ENCODE assay signal across 13 mouse cellular contexts in the genomic region with DNA sequence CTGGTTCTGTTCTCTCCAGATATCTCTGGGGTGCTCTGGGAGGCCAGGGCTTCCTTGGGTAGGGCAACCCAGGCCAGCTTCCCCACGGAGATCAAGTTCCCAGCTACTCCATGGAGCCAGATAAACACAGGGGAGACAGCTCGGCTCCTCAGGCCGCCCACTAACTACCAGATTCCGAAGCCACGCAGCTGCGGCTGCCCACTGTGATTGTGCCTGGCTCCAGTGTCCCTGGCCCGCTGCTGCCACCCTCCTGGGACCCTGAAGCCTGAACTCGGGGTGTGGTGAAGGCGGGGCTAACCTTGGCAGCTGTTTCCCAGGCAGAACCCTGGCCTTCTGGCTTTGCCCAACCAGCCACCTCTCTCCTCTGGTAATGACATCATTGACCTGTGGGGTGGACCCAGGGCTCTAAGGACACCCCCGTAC.
A peak's percentile ranks its signal among the peaks of the same experiment; 100 is the strongest.
DNase-seq lines count a peak whose midpoint lies in the region; ATAC-seq and TF ChIP-seq lines count a peak whose summit lies in the region.
"Had no signal": no experiment of that assay in that cellular context is flagged by ENCODE, and none has a peak within 500 bp of the region (broad histone marks: within the 10 kb centered on the region; RNA-seq: fewer than 3 reads in every experiment).

No protein-coding gene starts in this region.

- H3K36me3 ChIP-seq in intestine, embryonic 14.5 days (ENCODE audit: control insufficient read depth, insufficient read depth, low read length), result no peaks in the 10 kb centered on the region
- H3K36me3 ChIP-seq in intestine, postnatal 0 days (ENCODE audit: control insufficient read depth, insufficient read depth), result no peaks in the 10 kb centered on the region
- H3K36me3 ChIP-seq in limb, embryonic 13.5 days, result no peaks in the 10 kb centered on the region
- H3K36me3 ChIP-seq: lung, embryonic 15.5 days; midbrain, embryonic 12.5 days; neural tube, embryonic 12.5 days had no signal

- peaks cover 33% of the 10 kb centered on the region for H3K4me1 ChIP-seq in intestine, embryonic 14.5 days (replicated peaks; ENCODE audit: control insufficient read depth, insufficient read depth, low read length)
- H3K4me1 ChIP-seq in intestine, postnatal 0 days (replicated peaks; ENCODE audit: control insufficient read depth, insufficient read depth, low read length), result no peaks in the 10 kb centered on the region
- peaks cover 31% of the 10 kb centered on the region for H3K4me1 ChIP-seq in brown adipose tissue, adult 24 weeks (ENCODE audit: control insufficient read depth, insufficient read depth, insufficient read length, low read length)
- peaks cover 49% of the 10 kb centered on the region for H3K4me1 ChIP-seq in limb, embryonic 13.5 days

- H3K4me2 ChIP-seq in intestine, embryonic 14.5 days (ENCODE audit: low read length), result no peak overlapping the region
- H3K4me2 ChIP-seq in intestine, postnatal 0 days (replicated peaks; ENCODE audit: low read depth), result no peak overlapping the region
- no peak overlapping the region for H3K4me2 ChIP-seq in limb, embryonic 13.5 days (replicated peaks)
- H3K4me2 ChIP-seq: lung, embryonic 15.5 days; midbrain, embryonic 12.5 days; neural tube, embryonic 12.5 days had no signal

- no peak for DNase-seq in intestine, embryonic 14.5 days (ENCODE audit: low spot score)
- DNase-seq in Patski (ENCODE audit: low read depth, low spot score), result no peak
- no peak for DNase-seq in frontal cortex, postnatal 10 days (ENCODE audit: low spot score in 2 of 2)
- no peak for DNase-seq in gastrocnemius, adult 18-20 months (ENCODE audit: low spot score)
- DNase-seq: cerebellum, postnatal 14 days; right cerebral cortex, postnatal 14 days had no signal

- in situ Hi-C loops in Patski (cut with MboI; ENCODE audit: low pct_unique_long_range_greater_than_20kb), result no loop called here

- no peak overlapping the region for H3K9ac ChIP-seq in intestine, embryonic 14.5 days (ENCODE audit: low read length)
- H3K9ac ChIP-seq in intestine, postnatal 0 days (ENCODE audit: low read depth, low read length), result no peak overlapping the region
- H3K9ac ChIP-seq in limb, embryonic 13.5 days, result no peak overlapping the region
- H3K9ac ChIP-seq: lung, embryonic 15.5 days; midbrain, embryonic 12.5 days; neural tube, embryonic 12.5 days had no signal

- TF ChIP-seq CTCF in intestine, postnatal 0 days (IDR thresholded peaks at IDR 0.05; ENCODE audit: low read depth), result no peak
- no peak for TF ChIP-seq CTCF in Patski (IDR thresholded peaks at IDR 0.05)

- no peak for ATAC-seq in intestine, embryonic 14.5 days (replicated peaks; ENCODE audit: low FRiP score, low TSS enrichment, low read depth)
- no peak for ATAC-seq in intestine, postnatal 0 days
- peak; percentile 64 for ATAC-seq in Patski
- ATAC-seq in limb, embryonic 13.5 days (ENCODE audit: low FRiP score, low read depth), result peak; percentile 45; the same call in 1 of the 2 replicates
- ATAC-seq: hindbrain, postnatal 0 days had no signal

- peak overlapping the region; percentile 65; the same call in 1 of the 2 replicates for H3K27ac ChIP-seq in intestine, embryonic 14.5 days (ENCODE audit: low read depth)
- H3K27ac ChIP-seq in intestine, postnatal 0 days (ENCODE audit: low read depth, low read length), result no peak overlapping the region; the same call in 1 of the 2 replicates
- peak overlapping the region; percentile 41 for H3K27ac ChIP-seq in brown adipose tissue, adult 24 weeks (replicated peaks; ENCODE audit: low read depth, low read length)
- H3K27ac ChIP-seq in limb, embryonic 13.5 days, result peak overlapping the region; percentile 40; the same call in 1 of the 2 replicates
- H3K27ac ChIP-seq: hindbrain, postnatal 0 days; lung, embryonic 15.5 days; midbrain, embryonic 12.5 days; neural tube, embryonic 12.5 days had no signal

- no peaks in the 10 kb centered on the region for H3K9me3 ChIP-seq in intestine, embryonic 14.5 days (ENCODE audit: control insufficient read depth, low read length)
- no peaks in the 10 kb centered on the region for H3K9me3 ChIP-seq in intestine, postnatal 0 days (ENCODE audit: control insufficient read depth)
- H3K9me3 ChIP-seq in limb, embryonic 13.5 days, result no peaks in the 10 kb centered on the region
- H3K9me3 ChIP-seq: lung, embryonic 15.5 days; midbrain, embryonic 12.5 days; neural tube, embryonic 12.5 days had no signal

- H3K4me3 ChIP-seq in intestine, embryonic 14.5 days (ENCODE audit: low read depth, low read length), result no peak overlapping the region
- H3K4me3 ChIP-seq in intestine, postnatal 0 days (ENCODE audit: low read depth, low read length), result no peak overlapping the region
- no peak overlapping the region for H3K4me3 ChIP-seq in brown adipose tissue, adult 24 weeks (ENCODE audit: insufficient read depth, low read depth, low read length)
- no peak overlapping the region for H3K4me3 ChIP-seq in limb, embryonic 13.5 days
- H3K4me3 ChIP-seq: lung, embryonic 15.5 days; midbrain, embryonic 12.5 days; neural tube, embryonic 12.5 days had no signal

- no peaks in the 10 kb centered on the region for H3K27me3 ChIP-seq in intestine, embryonic 14.5 days (replicated peaks; ENCODE audit: control insufficient read depth, insufficient read depth, low read length)
- no peaks in the 10 kb centered on the region for H3K27me3 ChIP-seq in intestine, postnatal 0 days (replicated peaks; ENCODE audit: control insufficient read depth, insufficient read depth, low read length)
- no peaks in the 10 kb centered on the region for H3K27me3 ChIP-seq in Patski
- no peaks in the 10 kb centered on the region for H3K27me3 ChIP-seq in limb, embryonic 13.5 days
- H3K27me3 ChIP-seq: lung, embryonic 15.5 days; midbrain, embryonic 12.5 days; neural tube, embryonic 12.5 days had no signal

- POLR2A ChIA-PET in Patski (lab: Charles Lee), result interaction anchor here (0.6 to 1.3 kb wide), 2 partner anchors 8 to 33 kb away, joined by 3 read pairs; no protein-coding TSS in a partner anchor

- WGBS in intestine, embryonic 14.5 days, result 33% methylated on average over 10 of the region's 10 CpGs
- 48% methylated on average over 10 of the region's 10 CpGs for WGBS in intestine, postnatal 0 days
- 30% methylated on average over 10 of the region's 10 CpGs for WGBS in limb, embryonic 13.5 days

- CTCF ChIA-PET in Patski (lab: Charles Lee), result interaction anchor here (1.5 to 2.1 kb wide), 3 partner anchors 17 to 183 kb away, joined by 3 to 5 read pairs (median 4); no protein-coding TSS in a partner anchor

Comparison
In these comparisons a context has a peak if more than half of its experiments do, and no peak if none do; other contexts are left out.
1. ATAC-seq: peak in Patski (single experiment) and limb, embryonic 13.5 days (single experiment); none in intestine, embryonic 14.5 days (single experiment) and intestine, postnatal 0 days (single experiment).